ENCODE assay signal across 23 mouse cellular contexts in genomic region chr17:46005458-46005857, GRCm38 (mm10). TPM values are rescaled to one million over a fixed set of nuclear protein-coding genes. Genes with fewer than 3 reads are reported as not detected.
A peak's percentile ranks its signal among the peaks of the same experiment; 100 is the strongest.
DNase-seq lines count a peak whose midpoint lies in the region; ATAC-seq and TF ChIP-seq lines count a peak whose summit lies in the region.
"Had no signal": no experiment of that assay in that cellular context is flagged by ENCODE, and none has a peak within 500 bp of the region (broad histone marks: within the 10 kb centered on the region; RNA-seq: fewer than 3 reads in every experiment).

No protein-coding gene starts in this region.

- intact Hi-C loops in left cerebral cortex, adult 2 months (cut with DNase I): no loop called here

- no peak for TF ChIP-seq CTCF in lung, postnatal 0 days (IDR thresholded peaks at IDR 0.05)
- no peak for TF ChIP-seq CTCF in intestine, postnatal 0 days (IDR thresholded peaks at IDR 0.05; ENCODE audit: low read depth)
- TF ChIP-seq CTCF in left cerebral cortex, adult 2 months (IDR thresholded peaks at IDR 0.05): no peak

- no peak overlapping the region for H3K4me3 ChIP-seq in lung, postnatal 0 days (ENCODE audit: low read depth, low read length)
- H3K4me3 ChIP-seq in intestine, postnatal 0 days (ENCODE audit: low read depth, low read length): no peak overlapping the region
- H3K4me3 ChIP-seq in heart, embryonic 11.5 days (ENCODE audit: low read depth, low read length): no peak overlapping the region
- H3K4me3 ChIP-seq in left cerebral cortex, adult 2 months: no peak overlapping the region
- H3K4me3 ChIP-seq: embryonic facial prominence, embryonic 13.5 days; layer of hippocampus, adult 2 months; midbrain, embryonic 12.5 days had no signal

- H3K27ac ChIP-seq in lung, postnatal 0 days (ENCODE audit: low read length): no peak overlapping the region
- peak overlapping the region; percentile 85 for H3K27ac ChIP-seq in intestine, postnatal 0 days (ENCODE audit: low read depth, low read length)
- H3K27ac ChIP-seq in heart, embryonic 11.5 days (ENCODE audit: low read depth, low read length): no peak overlapping the region
- no peak overlapping the region for H3K27ac ChIP-seq in left cerebral cortex, adult 2 months
- H3K27ac ChIP-seq: embryonic facial prominence, embryonic 13.5 days; layer of hippocampus, adult 2 months; liver, embryonic 14.5 days; midbrain, embryonic 12.5 days had no signal

- H3K4me2 ChIP-seq in lung, postnatal 0 days (replicated peaks; ENCODE audit: low read depth, low read length): no peak overlapping the region
- no peak overlapping the region for H3K4me2 ChIP-seq in intestine, postnatal 0 days (replicated peaks; ENCODE audit: low read depth)
- H3K4me2 ChIP-seq in heart, embryonic 11.5 days: no peak overlapping the region
- H3K4me2 ChIP-seq: embryonic facial prominence, embryonic 13.5 days; midbrain, embryonic 12.5 days had no signal

- H3K4me1 ChIP-seq in lung, postnatal 0 days (ENCODE audit: insufficient read depth, low read depth, low read length): no peaks in the 10 kb centered on the region
- H3K4me1 ChIP-seq in intestine, postnatal 0 days (replicated peaks; ENCODE audit: control insufficient read depth, insufficient read depth, low read length): 0 out of 2 replicates have a peak, but pooled peaks cover 5% of the 10 kb centered on the region
- peaks cover 4% of the 10 kb centered on the region; the same call in 1 of the 2 replicates for H3K4me1 ChIP-seq in heart, embryonic 11.5 days (ENCODE audit: control insufficient read depth, insufficient read depth, low read length)
- H3K4me1 ChIP-seq: embryonic facial prominence, embryonic 13.5 days; midbrain, embryonic 12.5 days had no signal

- H3K27me3 ChIP-seq in lung, postnatal 0 days (replicated peaks; ENCODE audit: insufficient read depth, low read length): no peaks in the 10 kb centered on the region
- H3K27me3 ChIP-seq in intestine, postnatal 0 days (replicated peaks; ENCODE audit: control insufficient read depth, insufficient read depth, low read length): no peaks in the 10 kb centered on the region
- H3K27me3 ChIP-seq in heart, embryonic 11.5 days (ENCODE audit: control insufficient read depth, insufficient read depth, low read length): no peaks in the 10 kb centered on the region
- H3K27me3 ChIP-seq: embryonic facial prominence, embryonic 13.5 days; midbrain, embryonic 12.5 days had no signal

- H3K9ac ChIP-seq in lung, postnatal 0 days (replicated peaks; ENCODE audit: low read depth): no peak overlapping the region
- no peak overlapping the region for H3K9ac ChIP-seq in intestine, postnatal 0 days (ENCODE audit: low read depth, low read length)
- no peak overlapping the region for H3K9ac ChIP-seq in heart, embryonic 11.5 days (ENCODE audit: low read depth, low read length)
- H3K9ac ChIP-seq: embryonic facial prominence, embryonic 13.5 days; liver, embryonic 14.5 days; midbrain, embryonic 12.5 days had no signal

- peak; percentile 4 for DNase-seq in gastrocnemius, postnatal 25 days
- no peak for DNase-seq in gastrocnemius, postnatal 10 days
- DNase-seq in lung, postnatal 0 days (ENCODE audit: low spot score): peak; percentile 72
- no peak for DNase-seq in lung, postnatal 25 days (ENCODE audit: low spot score)
- no peak for DNase-seq in left cerebral cortex, adult 2 months (ENCODE audit: extremely low spot score in 1 of 2, low spot score in 2 of 2)
- no peak for DNase-seq in ovary, postnatal 14 days (ENCODE audit: low spot score)
- DNase-seq: adrenal gland, adult 8-10 months; B cell, adult 2 months; cerebellum, adult 2 months; heart, postnatal 4 days; kidney, adult 18-20 months; kidney, postnatal 10 days; lung, postnatal 4 days; right cerebral cortex, adult 18-20 months; thymus, postnatal 14 days had no signal

- H3K36me3 ChIP-seq in lung, postnatal 0 days (ENCODE audit: insufficient read depth, low read length): no peaks in the 10 kb centered on the region
- H3K36me3 ChIP-seq in intestine, postnatal 0 days (ENCODE audit: control insufficient read depth, insufficient read depth): no peaks in the 10 kb centered on the region
- H3K36me3 ChIP-seq in heart, embryonic 11.5 days (ENCODE audit: control insufficient read depth, insufficient read depth, low read length): no peaks in the 10 kb centered on the region
- H3K36me3 ChIP-seq: embryonic facial prominence, embryonic 13.5 days; midbrain, embryonic 12.5 days had no signal

- ATAC-seq in lung, postnatal 0 days: peak; percentile 51
- ATAC-seq in intestine, postnatal 0 days: no peak
- ATAC-seq in heart, embryonic 11.5 days (replicated peaks; ENCODE audit: insufficient number of reproducible peaks, low FRiP score, low TSS enrichment): no peak
- ATAC-seq: forebrain, embryonic 16.5 days; hindbrain, embryonic 16.5 days had no signal

- 69% methylated on average over 3 of the region's 3 CpGs for WGBS in lung, postnatal 0 days
- WGBS in intestine, postnatal 0 days: 64% methylated on average over 3 of the region's 3 CpGs
- WGBS in heart, embryonic 11.5 days (ENCODE audit: insufficient replicate concordance): 67% methylated on average over 3 of the region's 3 CpGs

- TF ChIP-seq EP300 in lung, postnatal 0 days (IDR thresholded peaks at IDR 0.05): no peak

- H3K9me3 ChIP-seq in lung, postnatal 0 days (ENCODE audit: low read length): no peaks in the 10 kb centered on the region
- H3K9me3 ChIP-seq in intestine, postnatal 0 days (ENCODE audit: control insufficient read depth): no peaks in the 10 kb centered on the region
- H3K9me3 ChIP-seq in heart, embryonic 11.5 days (replicated peaks; ENCODE audit: control insufficient read depth, low read length): no peaks in the 10 kb centered on the region
- H3K9me3 ChIP-seq: embryonic facial prominence, embryonic 13.5 days; midbrain, embryonic 12.5 days had no signal

RNA-seq across cellular contexts. Expression of gene Vegfa, which starts 26.7 kb away (rescaled TPM):
- 100 to 1,000 TPM; 135 to 170 TPM for total RNA-seq in gastrocnemius, postnatal 25 days (2021)
- total RNA-seq in gastrocnemius, postnatal 10 days (2021): 100 to 1,000 TPM in 1 of 2 experiments, 10 to 100 TPM in 1; 73.8 to 125 TPM
- 21.4 and 31.9 TPM in 2 replicates for polyA plus RNA-seq in lung, postnatal 0 days (2015; fragmentation: Nextera tagmentation; extraction: Ambion mirVana)
- 5.9 and 8.2 TPM in 2 replicates for polyA plus RNA-seq in intestine, postnatal 0 days (2015; fragmentation: Nextera tagmentation; extraction: Ambion mirVana)
- polyA plus RNA-seq in heart, embryonic 11.5 days (2014; fragmentation: Nextera tagmentation; extraction: Ambion mirVana): 4.9 and 7.4 TPM in 2 replicates
- total RNA-seq in left cerebral cortex, adult 2 months (2021): 10 to 100 TPM; 88.2 to 90.7 TPM

Comparison
In these comparisons a context has a peak if more than half of its experiments do, and no peak if none do; other contexts are left out.
1. DNase-seq: peak in gastrocnemius, postnatal 25 days (single experiment) and lung, postnatal 0 days (single experiment); none in gastrocnemius, postnatal 10 days (single experiment), lung, postnatal 25 days (single experiment), left cerebral cortex, adult 2 months (0 of 2) and ovary, postnatal 14 days (single experiment).